Mouse (Mus musculus): Measurements from ENCODE around the gene Pkd1l1. TPM values are rescaled to one million over a fixed set of nuclear protein-coding genes. Genes with fewer than 3 reads are reported as not detected.
A peak's percentile ranks its signal among the peaks of the same experiment; 100 is the strongest.

Gene Pkd1l1
- polyA plus RNA-seq, 1 experiment from 2014 or later, result not detected

GRCm38 (mm10) chr11:8972093-8972492, 973 bp downstream of the Pkd1l1 start:
- no peaks in the 10 kb centered on the region for H3K9me3 ChIP-seq (ENCODE audit: control insufficient read depth)
- H3K36me3 ChIP-seq (ENCODE audit: control insufficient read depth, insufficient read depth), result no peaks in the 10 kb centered on the region
- no peak for TF ChIP-seq CTCF (IDR thresholded peaks at IDR 0.05; ENCODE audit: low read depth)
- H3K9ac ChIP-seq (ENCODE audit: low read depth, low read length), result no peak overlapping the region
- H3K4me3 ChIP-seq (ENCODE audit: low read depth, low read length), result no peak overlapping the region
- no peak for ATAC-seq
- H3K27me3 ChIP-seq (replicated peaks; ENCODE audit: control insufficient read depth, insufficient read depth, low read length), result no peaks in the 10 kb centered on the region
- 67% methylated on average over 6 of the region's 6 CpGs for WGBS
- no peak overlapping the region for H3K27ac ChIP-seq (ENCODE audit: low read depth, low read length)
- H3K4me2 ChIP-seq (replicated peaks; ENCODE audit: low read depth), result no peak overlapping the region
- no peaks in the 10 kb centered on the region for H3K4me1 ChIP-seq (replicated peaks; ENCODE audit: control insufficient read depth, insufficient read depth, low read length)

- WGBS, result 50% methylated on average over 9 of the region's 9 CpGs
- ATAC-seq, result no peak
- H3K4me1 ChIP-seq (replicated peaks; ENCODE audit: control insufficient read depth, insufficient read depth, low read length), result no peaks in the 10 kb centered on the region
- TF ChIP-seq CTCF (IDR thresholded peaks at IDR 0.05; ENCODE audit: low read depth), result no peak
- no peak overlapping the region for H3K4me2 ChIP-seq (replicated peaks; ENCODE audit: low read depth)
- no peak overlapping the region for H3K9ac ChIP-seq (ENCODE audit: low read depth, low read length)
- no peak overlapping the region for H3K4me3 ChIP-seq (ENCODE audit: low read depth, low read length)
- H3K27ac ChIP-seq (ENCODE audit: low read depth, low read length), result no peak overlapping the region
- H3K9me3 ChIP-seq (ENCODE audit: control insufficient read depth), result no peaks in the 10 kb centered on the region
- H3K27me3 ChIP-seq (replicated peaks; ENCODE audit: control insufficient read depth, insufficient read depth, low read length), result no peaks in the 10 kb centered on the region
- H3K36me3 ChIP-seq (ENCODE audit: control insufficient read depth, insufficient read depth), result no peaks in the 10 kb centered on the region
These were observed 2.6 kb downstream of the Pkd1l1 start for GRCm38 (mm10) chr11:8970509-8970908.

GRCm38 (mm10) chr11:8968094-8968493, 5.0 kb downstream of the Pkd1l1 start:
- no peaks in the 10 kb centered on the region for H3K9me3 ChIP-seq (ENCODE audit: control insufficient read depth)
- ATAC-seq, result no peak
- H3K36me3 ChIP-seq (ENCODE audit: control insufficient read depth, insufficient read depth), result no peaks in the 10 kb centered on the region
- H3K4me3 ChIP-seq (ENCODE audit: low read depth, low read length), result no peak overlapping the region
- no peaks in the 10 kb centered on the region for H3K27me3 ChIP-seq (replicated peaks; ENCODE audit: control insufficient read depth, insufficient read depth, low read length)
- no peaks in the 10 kb centered on the region for H3K4me1 ChIP-seq (replicated peaks; ENCODE audit: control insufficient read depth, insufficient read depth, low read length)
- no peak overlapping the region for H3K9ac ChIP-seq (ENCODE audit: low read depth, low read length)
- H3K27ac ChIP-seq (ENCODE audit: low read depth, low read length), result no peak overlapping the region
- TF ChIP-seq CTCF (IDR thresholded peaks at IDR 0.05; ENCODE audit: low read depth), result no peak
- H3K4me2 ChIP-seq (replicated peaks; ENCODE audit: low read depth), result no peak overlapping the region
- 88% methylated on average over 7 of the region's 7 CpGs for WGBS

DNA sequence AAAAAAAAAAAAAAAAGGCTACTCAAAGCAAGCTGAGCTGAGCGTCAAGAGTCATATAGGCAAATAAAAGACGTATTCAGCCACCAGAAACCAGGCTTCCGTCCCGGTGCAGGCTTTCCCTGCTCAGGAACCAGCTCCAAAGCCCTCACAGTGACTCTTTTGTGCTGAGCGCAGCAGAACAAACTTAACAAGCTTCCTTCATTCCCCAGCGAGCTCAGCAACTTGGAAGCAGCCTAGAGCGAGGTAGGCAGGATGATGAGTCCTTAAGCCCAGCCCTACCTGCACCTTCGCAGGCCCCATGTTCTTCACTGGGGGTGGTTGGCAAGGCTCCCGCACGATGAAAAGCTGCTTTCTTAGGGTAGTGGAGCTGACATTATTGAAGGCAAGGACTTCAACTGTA, 14.5 kb downstream of the Pkd1l1 start:
- H3K4me2 ChIP-seq (replicated peaks; ENCODE audit: low read depth), result no peak overlapping the region
- H3K4me1 ChIP-seq (replicated peaks; ENCODE audit: control insufficient read depth, insufficient read depth, low read length), result no peaks in the 10 kb centered on the region
- no peaks in the 10 kb centered on the region for H3K9me3 ChIP-seq (ENCODE audit: control insufficient read depth)
- H3K27me3 ChIP-seq (replicated peaks; ENCODE audit: control insufficient read depth, insufficient read depth, low read length), result no peaks in the 10 kb centered on the region
- H3K36me3 ChIP-seq (ENCODE audit: control insufficient read depth, insufficient read depth), result no peaks in the 10 kb centered on the region
- H3K27ac ChIP-seq (ENCODE audit: low read depth, low read length), result no peak overlapping the region
- no peak overlapping the region for H3K4me3 ChIP-seq (ENCODE audit: low read depth, low read length)
- no peak for TF ChIP-seq CTCF (IDR thresholded peaks at IDR 0.05; ENCODE audit: low read depth)
- H3K9ac ChIP-seq (ENCODE audit: low read depth, low read length), result no peak overlapping the region
- 75% methylated on average over 10 of the region's 10 CpGs for WGBS
- ATAC-seq, result no peak

DNA sequence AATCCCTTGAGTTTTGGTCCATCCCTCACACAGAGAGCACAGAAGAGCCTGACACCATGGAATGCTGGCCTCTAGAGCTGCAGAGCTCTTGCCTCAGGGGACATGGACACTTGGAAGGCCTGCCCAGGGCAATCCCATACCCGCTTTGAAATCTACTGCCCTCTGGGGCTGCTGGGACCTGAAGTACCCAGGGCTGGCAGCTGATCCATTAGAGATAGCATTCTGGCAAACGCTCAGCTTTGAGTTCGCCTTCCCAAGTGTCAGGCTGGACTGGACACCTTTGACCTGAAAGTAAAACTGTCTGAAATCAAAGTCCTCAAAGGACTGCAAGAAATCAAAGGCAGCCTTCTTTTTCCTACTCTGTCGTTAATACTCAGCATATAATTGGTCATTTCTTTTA, 15.0 kb downstream of the Pkd1l1 start:
- no peak for TF ChIP-seq CTCF (IDR thresholded peaks at IDR 0.05; ENCODE audit: low read depth)
- Histone ChIP-seq H3K9me3 (ENCODE audit: control insufficient read depth) (no peaks in the 10 kb centered on the region), H3K9ac (ENCODE audit: low read depth, low read length) (no peak overlapping the region), H3K27ac (ENCODE audit: low read depth, low read length) (no peak overlapping the region), H3K4me2 (replicated peaks; ENCODE audit: low read depth) (no peak overlapping the region), H3K27me3 (replicated peaks; ENCODE audit: control insufficient read depth, insufficient read depth, low read length) (no peaks in the 10 kb centered on the region), H3K4me1 (replicated peaks; ENCODE audit: control insufficient read depth, insufficient read depth, low read length) (no peaks in the 10 kb centered on the region), H3K4me3 (ENCODE audit: low read depth, low read length) (no peak overlapping the region), H3K36me3 (ENCODE audit: control insufficient read depth, insufficient read depth) (no peaks in the 10 kb centered on the region)
- WGBS, result 62% methylated on average over 4 of the region's 4 CpGs
- ATAC-seq, result no peak

DNA sequence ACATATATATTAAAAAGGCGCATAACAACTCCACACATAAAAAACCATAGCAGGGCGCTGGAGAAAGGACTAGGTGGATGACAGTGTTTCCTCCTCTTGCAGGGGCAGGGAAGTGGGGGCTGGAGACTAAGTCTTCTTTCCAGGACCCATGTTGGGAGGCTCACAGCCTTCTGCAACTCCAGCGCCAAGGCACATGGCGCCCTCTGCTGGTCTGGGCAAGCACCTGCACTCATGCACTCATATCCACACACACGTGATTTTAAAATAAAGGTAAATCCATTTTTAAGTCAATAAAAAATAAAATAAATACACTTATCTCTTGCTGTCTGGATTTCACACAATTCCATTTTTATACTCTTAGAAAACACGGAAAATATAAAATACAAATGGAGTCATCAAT, 16.0 kb downstream of the Pkd1l1 start:
- Histone ChIP-seq H3K9me3 (ENCODE audit: control insufficient read depth) (no peaks in the 10 kb centered on the region), H3K27me3 (replicated peaks; ENCODE audit: control insufficient read depth, insufficient read depth, low read length) (no peaks in the 10 kb centered on the region), H3K36me3 (ENCODE audit: control insufficient read depth, insufficient read depth) (no peaks in the 10 kb centered on the region), H3K9ac (ENCODE audit: low read depth, low read length) (no peak overlapping the region), H3K4me1 (replicated peaks; ENCODE audit: control insufficient read depth, insufficient read depth, low read length) (no peaks in the 10 kb centered on the region), H3K4me2 (replicated peaks; ENCODE audit: low read depth) (no peak overlapping the region), H3K4me3 (ENCODE audit: low read depth, low read length) (no peak overlapping the region), H3K27ac (ENCODE audit: low read depth, low read length) (no peak overlapping the region)
- no peak for ATAC-seq
- WGBS, result 68% methylated on average over 6 of the region's 6 CpGs
- peak; percentile 70 for TF ChIP-seq CTCF (IDR thresholded peaks at IDR 0.05; ENCODE audit: low read depth)

- H3K4me1 ChIP-seq (replicated peaks; ENCODE audit: control insufficient read depth, insufficient read depth, low read length), result no peaks in the 10 kb centered on the region
- WGBS, result 8% methylated on average over 1 of the region's 1 CpGs
These were observed 17.4 kb downstream of the Pkd1l1 start for GRCm38 (mm10) chr11:8955678-8956077.

More at GRCm38 (mm10) chr11:8955678-8956077, 17.4 kb downstream of the Pkd1l1 start:
- no peaks in the 10 kb centered on the region for H3K36me3 ChIP-seq (ENCODE audit: control insufficient read depth, insufficient read depth)
- no peak overlapping the region for H3K4me3 ChIP-seq (ENCODE audit: low read depth, low read length)
- no peak overlapping the region for H3K9ac ChIP-seq (ENCODE audit: low read depth, low read length)
- no peak overlapping the region for H3K27ac ChIP-seq (ENCODE audit: low read depth, low read length)
- ATAC-seq, result no peak
- H3K4me2 ChIP-seq (replicated peaks; ENCODE audit: low read depth), result no peak overlapping the region
- no peaks in the 10 kb centered on the region for H3K27me3 ChIP-seq (replicated peaks; ENCODE audit: control insufficient read depth, insufficient read depth, low read length)
- H3K9me3 ChIP-seq (ENCODE audit: control insufficient read depth), result no peaks in the 10 kb centered on the region
- TF ChIP-seq CTCF (IDR thresholded peaks at IDR 0.05; ENCODE audit: low read depth), result peak; percentile 75
